Mouse (Mus musculus) urinary bladder, postnatal 36 days (tissue): ENCODE measurements around the gene Olfm4.

Experiments used
- DNase-seq, 2 experiments: peaks; one replicate each; pipeline ENCODE4 v3.0.0; 2022; ENCODE audit warnings: low spot score in 2 of 2, mixed read lengths in 1 of 2

Olfm4 gene

GRCm38 (mm10) chr14:80029297-80030001 lies 45.6 kb downstream of the Olfm4 start:
- no peak for DNase-seq

GRCm38 (mm10) chr14:80039645-80040272 lies 55.9 kb downstream of the Olfm4 start:
- DNase-seq = peak in 1 of 2 experiments; percentile 4

GRCm38 (mm10) chr14:80046104-80046734 lies 62.3 kb downstream of the Olfm4 start:
- no peak for DNase-seq

- no peak for DNase-seq
These were observed 63.7 kb downstream of the Olfm4 start for GRCm38 (mm10) chr14:80047368-80048101.

GRCm38 (mm10) chr14:80055725-80056124 lies 71.8 kb downstream of the Olfm4 start:
- DNase-seq = no peak

- no peak for DNase-seq
These were observed 77.8 kb downstream of the Olfm4 start for GRCm38 (mm10) chr14:80061686-80062085.

- DNase-seq = no peak
These were observed 79.0 kb downstream of the Olfm4 start for GRCm38 (mm10) chr14:80062896-80063295.

- no peak for DNase-seq
These were observed 86.7 kb downstream of the Olfm4 start for GRCm38 (mm10) chr14:80070580-80070979.
